Mouse (Mus musculus) neural tube, embryonic 15.5 days (tissue): ENCODE results near the gene Gemin5. TPM values are rescaled to one million over a fixed set of nuclear protein-coding genes. Genes with fewer than 3 reads are reported as not detected.
"Not testable (repeated sequence)": the region's sequence is repeated elsewhere in the genome, so short reads cannot be mapped to it uniquely, and the experiment has no call there.

Experiments used
- ATAC-seq: fragments of 200-750 bp; cut with Nextera tagmentation; 2 replicates; pipeline ENCODE4 v1.8.0; 2017; ENCODE audit warnings: mild to moderate bottlenecking, moderate TSS enrichment, moderate library complexity; ENCODE audit not compliant: low FRiP score
- H3K27ac ChIP-seq: fragments of 300-500 bp; sonication (generic); replicated peaks from 2 replicates; pipeline ENCODE4 v1.5.1; 2015; ENCODE audit warnings: mild to moderate bottlenecking, inconsistent platforms
- H3K27me3 ChIP-seq: fragments of 300-500 bp; sonication (generic); replicated peaks from 2 replicates; pipeline ENCODE4 v1.6.1; 2015; ENCODE audit warnings: inconsistent platforms
- H3K36me3 ChIP-seq: fragments of 300-500 bp; sonication (generic); 2 replicates; pipeline ENCODE4 v1.6.1; 2015; ENCODE audit warnings: inconsistent platforms
- H3K4me1 ChIP-seq: fragments of 300-500 bp; sonication (generic); 2 replicates; pipeline ENCODE4 v1.6.1; 2015; ENCODE audit warnings: inconsistent platforms
- H3K4me2 ChIP-seq: fragments of 300-500 bp; sonication (generic); 2 replicates; pipeline ENCODE4 v1.6.1; 2015; ENCODE audit warnings: inconsistent platforms, mild to moderate bottlenecking, moderate library complexity
- H3K4me3 ChIP-seq: fragments of 300-500 bp; sonication (generic); replicated peaks from 2 replicates; pipeline ENCODE4 v1.5.1; 2015; ENCODE audit warnings: mild to moderate bottlenecking, inconsistent platforms
- H3K9ac ChIP-seq: fragments of 300-500 bp; sonication (generic); replicated peaks from 2 replicates; pipeline ENCODE4 v1.6.1; 2015; ENCODE audit warnings: mild to moderate bottlenecking, inconsistent platforms
- H3K9me3 ChIP-seq: fragments of 300-500 bp; sonication (generic); replicated peaks from 2 replicates; pipeline ENCODE4 v1.6.1; 2016; ENCODE audit warnings: inconsistent platforms
- WGBS: fragments of 180-500 bp; shearing (Covaris S2); methylation state at CpG from one replicate; pipeline ENCODE4 v1.1.7; 2015; ENCODE audit warnings: mixed read lengths; 5-methylcytosine and 5-hydroxymethylcytosine counted together
- polyA plus RNA-seq: library from polyadenylated mRNA; unstranded; fragments of >200 nt; fragmentation: Nextera tagmentation; extraction: Ambion mirVana; gene quantifications from 2 replicates; pipeline ENCODE4 v1.2.1, GENCODE M21; 2015

Gemin5 gene
- polyA plus RNA-seq, 1 experiment from 2014 or later, result 12.2 TPM

DNA sequence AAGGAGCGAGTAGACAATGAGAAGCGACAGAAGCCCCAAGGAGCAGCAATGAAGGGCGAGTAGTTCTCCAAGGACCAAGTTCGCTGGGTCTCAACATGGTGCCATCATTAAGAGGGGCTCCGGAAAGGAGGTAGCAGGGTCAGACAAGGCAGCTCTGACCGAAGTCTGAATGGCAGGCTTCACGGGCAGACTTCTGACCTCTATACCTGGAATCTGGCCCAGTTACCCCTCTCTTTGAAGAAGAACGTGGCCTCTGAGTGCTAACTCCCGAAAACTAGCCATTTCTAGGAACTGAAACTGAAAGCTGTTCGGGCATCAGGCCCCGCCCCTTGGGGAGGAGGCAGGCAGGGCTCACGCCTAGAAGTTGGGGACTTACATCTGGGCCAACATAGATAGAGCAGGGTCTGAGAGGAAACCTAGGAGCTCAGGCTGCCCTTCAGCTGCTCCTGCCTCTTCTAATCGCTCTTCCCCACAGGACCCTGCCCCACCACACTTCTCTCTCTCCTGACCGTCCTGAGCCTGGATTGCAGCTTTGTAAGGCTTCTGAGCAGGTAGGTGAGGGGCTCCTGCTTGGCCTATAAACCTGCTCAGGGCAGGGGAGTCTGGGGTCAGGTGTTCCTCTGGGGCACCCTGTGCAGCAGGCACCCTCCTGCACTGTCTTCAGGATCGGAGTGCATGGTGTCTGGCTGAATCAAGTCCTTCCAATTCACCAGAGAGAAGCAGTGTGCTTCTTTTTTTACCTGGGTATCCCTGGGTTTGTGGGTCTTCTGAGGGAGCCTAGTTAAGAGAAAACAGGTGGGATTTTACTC is 31.1 kb upstream of the Gemin5 start, which contains the start of the genes Igtp and Irgm2:
Gene Igtp, plus strand, starts transcription at position 328 of the 809 bp plus-strand sequence.
Gene Irgm2, plus strand, starts transcription at position 390 of the 809 bp plus-strand sequence.
- H3K27me3 ChIP-seq, H3K36me3 ChIP-seq, ATAC-seq, H3K4me1 ChIP-seq, H3K9me3 ChIP-seq: not testable (repeated sequence)
- peak within 1 kb of the TSS; percentile 64 for H3K4me2 ChIP-seq
- H3K27ac ChIP-seq, result peak within 1 kb of the TSS; percentile 58; the same call in 1 of the 2 replicates
- 5% methylated on average over 14 of the region's 15 CpGs for WGBS
- H3K4me3 ChIP-seq, result peak within 1 kb of the TSS; percentile 47
- peak within 1 kb of the TSS; percentile 45 for H3K9ac ChIP-seq

- peak overlapping the region; percentile 64 for H3K4me2 ChIP-seq
- H3K4me1 ChIP-seq, result peaks cover 3% of the 10 kb centered on the region; the same call in 1 of the 2 replicates
- H3K36me3 ChIP-seq, result no peaks in the 10 kb centered on the region
- H3K27ac ChIP-seq, result no peak overlapping the region
- H3K27me3 ChIP-seq, result no peaks in the 10 kb centered on the region
- no peak for ATAC-seq
- H3K9me3 ChIP-seq, result no peaks in the 10 kb centered on the region
- no peak overlapping the region for H3K4me3 ChIP-seq
- 81% methylated on average over 4 of the region's 4 CpGs for WGBS
- H3K9ac ChIP-seq, result no peak overlapping the region
Measured at GRCm38 (mm10) chr11:58198663-58199062, 30.3 kb upstream of the Gemin5 start.

DNA sequence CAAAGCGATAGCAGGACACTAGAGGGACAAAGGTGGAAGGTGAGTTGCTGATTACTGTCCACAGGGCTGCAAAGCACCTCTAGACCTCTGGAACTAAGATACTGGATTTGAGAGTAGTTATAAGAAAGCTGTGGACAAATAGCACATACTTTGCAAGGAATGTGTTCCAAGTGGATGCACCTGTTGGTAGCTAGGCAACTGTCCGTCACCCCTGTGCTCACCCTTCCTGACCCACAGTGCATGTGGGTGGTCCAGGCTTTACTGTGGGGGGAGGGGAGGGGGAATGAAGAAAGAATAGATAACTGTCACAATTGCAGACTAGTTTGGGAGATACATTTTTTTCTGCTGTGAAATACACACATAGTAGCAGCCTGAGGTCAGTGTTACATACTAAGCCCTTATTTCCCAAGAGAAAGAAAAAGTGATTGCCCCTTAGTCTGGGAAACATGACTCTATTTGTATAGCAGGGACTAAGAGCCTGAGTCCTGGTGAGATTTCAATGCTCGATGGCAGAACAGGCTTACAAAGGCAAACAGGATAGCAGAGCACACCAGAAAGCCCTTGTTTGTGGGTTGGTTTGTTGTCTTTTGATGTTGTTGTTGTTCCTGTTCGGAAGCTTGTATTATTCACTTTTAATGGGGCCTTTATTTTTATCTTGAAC is 25.7 kb upstream of the Gemin5 start:
- WGBS, result 51% methylated on average over 4 of the region's 4 CpGs

GRCm38 (mm10) chr11:58193326-58193725 is 25.0 kb upstream of the Gemin5 start:
- ATAC-seq, result no peak
- H3K9me3 ChIP-seq, result no peaks in the 10 kb centered on the region
- H3K36me3 ChIP-seq, result no peaks in the 10 kb centered on the region
- WGBS, result 87% methylated on average over 3 of the region's 3 CpGs
- no peaks in the 10 kb centered on the region for H3K4me1 ChIP-seq
- H3K27me3 ChIP-seq, result no peaks in the 10 kb centered on the region
- H3K9ac ChIP-seq, result no peak overlapping the region
- no peak overlapping the region for H3K27ac ChIP-seq
- H3K4me3 ChIP-seq, result no peak overlapping the region
- no peak overlapping the region for H3K4me2 ChIP-seq

More for the DNA sequence above, 25.7 kb upstream of the Gemin5 start:
- H3K9ac ChIP-seq, result no peak overlapping the region
- H3K27me3 ChIP-seq, result no peaks in the 10 kb centered on the region
- no peak overlapping the region for H3K27ac ChIP-seq
- no peaks in the 10 kb centered on the region for H3K9me3 ChIP-seq
- ATAC-seq, result no peak
- no peaks in the 10 kb centered on the region for H3K36me3 ChIP-seq
- no peak overlapping the region for H3K4me2 ChIP-seq
- H3K4me1 ChIP-seq, result peaks cover under 1% of the 10 kb centered on the region; the same call in 1 of the 2 replicates
- no peak overlapping the region for H3K4me3 ChIP-seq

- Histone ChIP-seq H3K27ac (no peak overlapping the region), H3K4me3 (no peak overlapping the region), H3K27me3 (no peaks in the 10 kb centered on the region), H3K4me1 (no peaks in the 10 kb centered on the region), H3K9me3 (no peaks in the 10 kb centered on the region), H3K36me3 (no peaks in the 10 kb centered on the region), H3K4me2 (no peak overlapping the region), H3K9ac (no peak overlapping the region)
- ATAC-seq, result no peak
- WGBS, result 91% methylated on average over 6 of the region's 6 CpGs
Measured at GRCm38 (mm10) chr11:58189675-58190074, 21.3 kb upstream of the Gemin5 start.

GRCm38 (mm10) chr11:58183579-58183978 is 15.2 kb upstream of the Gemin5 start:
- Histone ChIP-seq H3K27ac (no peak overlapping the region), H3K4me3 (no peak overlapping the region), H3K27me3 (no peaks in the 10 kb centered on the region), H3K9me3 (no peaks in the 10 kb centered on the region), H3K4me1 (no peaks in the 10 kb centered on the region), H3K4me2 (no peak overlapping the region), H3K36me3 (peaks cover 8% of the 10 kb centered on the region), H3K9ac (no peak overlapping the region)
- WGBS, result 95% methylated on average over 3 of the region's 3 CpGs
- ATAC-seq, result no peak

- 95% methylated on average over 7 of the region's 7 CpGs for WGBS
- Histone ChIP-seq H3K27me3 (no peaks in the 10 kb centered on the region), H3K4me1 (no peaks in the 10 kb centered on the region), H3K4me3 (no peak overlapping the region), H3K4me2 (no peak overlapping the region), H3K36me3 (peaks cover 36% of the 10 kb centered on the region), H3K9ac (no peak overlapping the region), H3K27ac (no peak overlapping the region), H3K9me3 (no peaks in the 10 kb centered on the region)
- no peak for ATAC-seq
Measured at GRCm38 (mm10) chr11:58180756-58181155, 12.4 kb upstream of the Gemin5 start.

DNA sequence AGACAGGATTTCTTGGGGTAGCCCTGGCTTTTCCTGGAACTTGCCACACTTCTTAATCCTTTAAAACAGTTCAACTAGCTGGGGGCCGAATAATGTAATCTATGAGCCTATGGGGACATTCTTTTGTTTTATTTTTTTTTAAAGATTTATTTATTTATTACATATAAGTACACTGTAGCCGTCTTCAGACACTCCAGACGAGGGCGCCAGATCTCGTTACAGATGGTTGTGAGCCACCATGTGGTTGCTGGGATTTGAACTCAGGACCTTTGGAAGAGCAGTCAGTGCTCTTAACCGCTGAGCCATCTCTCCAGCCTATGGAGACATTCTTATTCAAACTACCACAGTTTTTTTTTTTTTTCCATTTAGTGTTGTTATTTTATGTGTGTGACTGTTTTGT is 11.6 kb upstream of the Gemin5 start:
- not testable (repeated sequence) for H3K9me3 ChIP-seq, H3K4me1 ChIP-seq, H3K27ac ChIP-seq, H3K9ac ChIP-seq, ATAC-seq, H3K4me3 ChIP-seq, H3K4me2 ChIP-seq, H3K27me3 ChIP-seq
- 93% methylated on average over 6 of the region's 6 CpGs for WGBS
- peaks cover 43% of the 10 kb centered on the region for H3K36me3 ChIP-seq

GRCm38 (mm10) chr11:58179563-58179962 is 11.2 kb upstream of the Gemin5 start:
- no peak overlapping the region for H3K9ac ChIP-seq
- H3K9me3 ChIP-seq, result no peaks in the 10 kb centered on the region
- H3K4me1 ChIP-seq, result no peaks in the 10 kb centered on the region
- 22% methylated on average over 3 of the region's 3 CpGs for WGBS
- H3K27ac ChIP-seq, result no peak overlapping the region
- peak; percentile 41; the same call in 1 of the 2 replicates for ATAC-seq
- H3K4me2 ChIP-seq, result no peak overlapping the region
- H3K4me3 ChIP-seq, result no peak overlapping the region
- H3K36me3 ChIP-seq, result peaks cover 46% of the 10 kb centered on the region
- no peaks in the 10 kb centered on the region for H3K27me3 ChIP-seq

DNA sequence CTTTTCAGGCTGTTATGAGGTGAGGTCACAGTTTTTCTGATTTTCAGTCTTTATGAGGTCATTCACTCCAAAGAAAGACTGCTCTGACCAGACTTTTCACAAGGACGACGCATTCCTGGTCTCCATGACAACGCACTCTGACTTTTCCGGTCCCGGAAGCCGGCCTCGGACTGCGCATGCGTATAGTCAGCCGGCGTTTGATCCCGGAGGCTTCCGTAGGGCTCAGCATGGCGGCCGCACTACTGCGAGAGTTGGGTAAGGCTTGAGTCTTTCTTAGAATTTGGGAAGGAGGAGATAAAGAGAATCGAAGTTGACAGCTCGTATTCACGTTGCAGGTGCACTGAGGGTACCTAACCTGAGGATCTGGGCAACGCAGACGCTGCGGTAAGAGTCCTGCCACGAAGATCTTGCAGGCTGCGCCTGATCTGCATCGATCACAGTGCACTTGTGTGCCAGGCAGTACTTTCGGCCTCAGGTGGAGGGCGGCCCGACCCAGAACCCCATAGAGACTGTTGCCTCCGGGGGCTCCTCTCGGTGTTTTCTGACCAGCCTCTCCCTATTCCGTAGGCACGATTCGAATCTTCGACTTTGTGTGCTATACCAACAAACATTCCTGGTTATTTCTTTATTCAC is 3.2 kb upstream of the Gemin5 start, which contains the start of gene Mrpl22:
Gene Mrpl22, plus strand, starts transcription at position 203 of the 633 bp plus-strand sequence.
- Histone ChIP-seq H3K27ac (peak within 1 kb of the TSS; percentile 69), H3K27me3 (no peaks in the 10 kb centered on the region), H3K4me1 (peaks cover 27% of the 10 kb centered on the region), H3K9me3 (no peaks in the 10 kb centered on the region), H3K4me3 (peak within 1 kb of the TSS; percentile 65), H3K36me3 (peaks cover 37% of the 10 kb centered on the region), H3K9ac (peak within 1 kb of the TSS; percentile 53), H3K4me2 (peak within 1 kb of the TSS; percentile 73)
- WGBS, result under 1% methylated on average over 34 of the region's 34 CpGs
- peak; percentile 60; the same call in 1 of the 2 replicates for ATAC-seq

GRCm38 (mm10) chr11:58169666-58170065 is 1.3 kb upstream of the Gemin5 start:
- Histone ChIP-seq H3K9me3 (no peaks in the 10 kb centered on the region), H3K27me3 (no peaks in the 10 kb centered on the region), H3K4me3 (no peak overlapping the region), H3K27ac (no peak overlapping the region), H3K4me2 (no peak overlapping the region), H3K4me1 (peaks cover 27% of the 10 kb centered on the region), H3K9ac (no peak overlapping the region), H3K36me3 (peaks cover 36% of the 10 kb centered on the region)
- WGBS, result 90% methylated on average over 4 of the region's 4 CpGs
- no peak for ATAC-seq
